Mouse (Mus musculus): ENCODE measurements around the gene Zfp449. TPM values are rescaled to one million over a fixed set of nuclear protein-coding genes. Genes with fewer than 3 reads are reported as not detected.

Zfp449 gene
- polyA plus RNA-seq (2014; fragmentation: Nextera tagmentation; extraction: Ambion mirVana) = 5.0 and 7.8 TPM in 2 replicates

GRCm38 (mm10) chrX:56346176-56346931, at the start of gene Zfp449:
Gene Zfp449, plus strand, starts transcription at chrX:56346400.
- Histone ChIP-seq H3K9me3 (ENCODE audit: control insufficient read depth, low read length) (no peaks in the 10 kb centered on the region), H3K27ac (no peak within 1 kb of the TSS), H3K4me3 (replicated peaks; ENCODE audit: low read length) (peak within 1 kb of the TSS; percentile 50), H3K9ac (peak within 1 kb of the TSS; percentile 75), H3K36me3 (replicated peaks; ENCODE audit: control insufficient read depth, insufficient read depth) (no peaks in the 10 kb centered on the region), H3K27me3 (ENCODE audit: control insufficient read depth, insufficient read depth, low read length) (no peaks in the 10 kb centered on the region), H3K4me1 (replicated peaks; ENCODE audit: control insufficient read depth, insufficient read depth, low read length) (peaks cover 4% of the 10 kb centered on the region; the same call in 1 of the 2 replicates), H3K4me2 (replicated peaks) (peak within 1 kb of the TSS; percentile 53)
- peak; percentile 80 for DNase-seq (ENCODE audit: low spot score)
- 15% methylated on average over 38 of the region's 39 CpGs for WGBS
- peak; percentile 97 for ATAC-seq (ENCODE audit: low FRiP score)

GRCm38 (mm10) chrX:56307597-56307996, 38.6 kb upstream of the Zfp449 start:
- Histone ChIP-seq H3K4me3 (replicated peaks; ENCODE audit: low read length) (no peak overlapping the region), H3K9ac (no peak overlapping the region), H3K9me3 (ENCODE audit: control insufficient read depth, low read length) (no peaks in the 10 kb centered on the region), H3K36me3 (replicated peaks; ENCODE audit: control insufficient read depth, insufficient read depth) (no peaks in the 10 kb centered on the region), H3K4me2 (replicated peaks) (no peak overlapping the region), H3K4me1 (replicated peaks; ENCODE audit: control insufficient read depth, insufficient read depth, low read length) (no peaks in the 10 kb centered on the region), H3K27me3 (ENCODE audit: control insufficient read depth, insufficient read depth, low read length) (no peaks in the 10 kb centered on the region), H3K27ac (no peak overlapping the region)
- no peak for DNase-seq (ENCODE audit: low spot score)
- no peak for ATAC-seq (ENCODE audit: low FRiP score)
- 81% methylated on average over 5 of the region's 5 CpGs for WGBS

GRCm38 (mm10) chrX:56312813-56313212, 33.4 kb upstream of the Zfp449 start:
- WGBS = 64% methylated on average over 1 of the region's 1 CpGs
- H3K27me3 ChIP-seq (ENCODE audit: control insufficient read depth, insufficient read depth, low read length) = no peaks in the 10 kb centered on the region
- H3K9ac ChIP-seq = no peak overlapping the region
- no peaks in the 10 kb centered on the region for H3K9me3 ChIP-seq (ENCODE audit: control insufficient read depth, low read length)
- no peak overlapping the region for H3K4me2 ChIP-seq (replicated peaks)
- DNase-seq (ENCODE audit: low spot score) = no peak
- ATAC-seq (ENCODE audit: low FRiP score) = no peak
- H3K27ac ChIP-seq = no peak overlapping the region
- H3K4me1 ChIP-seq (replicated peaks; ENCODE audit: control insufficient read depth, insufficient read depth, low read length) = no peaks in the 10 kb centered on the region
- no peaks in the 10 kb centered on the region for H3K36me3 ChIP-seq (replicated peaks; ENCODE audit: control insufficient read depth, insufficient read depth)
- H3K4me3 ChIP-seq (replicated peaks; ENCODE audit: low read length) = no peak overlapping the region

- H3K9ac ChIP-seq = no peak overlapping the region
- no peak overlapping the region for H3K4me3 ChIP-seq (replicated peaks; ENCODE audit: low read length)
- H3K4me1 ChIP-seq (replicated peaks; ENCODE audit: control insufficient read depth, insufficient read depth, low read length) = no peaks in the 10 kb centered on the region
- H3K27ac ChIP-seq = no peak overlapping the region
- H3K36me3 ChIP-seq (replicated peaks; ENCODE audit: control insufficient read depth, insufficient read depth) = no peaks in the 10 kb centered on the region
- ATAC-seq (ENCODE audit: low FRiP score) (no peak), DNase-seq (ENCODE audit: low spot score) (no peak)
- H3K4me2 ChIP-seq (replicated peaks) = no peak overlapping the region
- H3K27me3 ChIP-seq (ENCODE audit: control insufficient read depth, insufficient read depth, low read length) = no peaks in the 10 kb centered on the region
- WGBS = 83% methylated on average over 5 of the region's 5 CpGs
- no peaks in the 10 kb centered on the region for H3K9me3 ChIP-seq (ENCODE audit: control insufficient read depth, low read length)
Measured at GRCm38 (mm10) chrX:56322096-56322495, 24.1 kb upstream of the Zfp449 start.

- ATAC-seq (ENCODE audit: low FRiP score) = no peak
Measured at GRCm38 (mm10) chrX:56322731-56323130, 23.5 kb upstream of the Zfp449 start.

GRCm38 (mm10) chrX:56332046-56332445, 14.2 kb upstream of the Zfp449 start:
- 69% methylated on average over 3 of the region's 3 CpGs for WGBS
- H3K9me3 ChIP-seq (ENCODE audit: control insufficient read depth, low read length) = no peaks in the 10 kb centered on the region
- H3K9ac ChIP-seq = no peak overlapping the region
- no peak overlapping the region for H3K27ac ChIP-seq
- no peak overlapping the region for H3K4me2 ChIP-seq (replicated peaks)
- H3K4me3 ChIP-seq (replicated peaks; ENCODE audit: low read length) = no peak overlapping the region
- H3K36me3 ChIP-seq (replicated peaks; ENCODE audit: control insufficient read depth, insufficient read depth) = no peaks in the 10 kb centered on the region
- ATAC-seq (ENCODE audit: low FRiP score) = no peak
- H3K4me1 ChIP-seq (replicated peaks; ENCODE audit: control insufficient read depth, insufficient read depth, low read length) = no peaks in the 10 kb centered on the region
- H3K27me3 ChIP-seq (ENCODE audit: control insufficient read depth, insufficient read depth, low read length) = no peaks in the 10 kb centered on the region
- DNase-seq (ENCODE audit: low spot score) = no peak

More at GRCm38 (mm10) chrX:56322731-56323130, 23.5 kb upstream of the Zfp449 start:
- H3K9ac ChIP-seq = no peak overlapping the region
- no peaks in the 10 kb centered on the region for H3K36me3 ChIP-seq (replicated peaks; ENCODE audit: control insufficient read depth, insufficient read depth)
- H3K27me3 ChIP-seq (ENCODE audit: control insufficient read depth, insufficient read depth, low read length) = no peaks in the 10 kb centered on the region
- no peak overlapping the region for H3K27ac ChIP-seq
- no peaks in the 10 kb centered on the region for H3K4me1 ChIP-seq (replicated peaks; ENCODE audit: control insufficient read depth, insufficient read depth, low read length)
- WGBS = 85% methylated on average over 2 of the region's 2 CpGs
- DNase-seq (ENCODE audit: low spot score) = no peak
- no peaks in the 10 kb centered on the region for H3K9me3 ChIP-seq (ENCODE audit: control insufficient read depth, low read length)
- H3K4me3 ChIP-seq (replicated peaks; ENCODE audit: low read length) = no peak overlapping the region
- no peak overlapping the region for H3K4me2 ChIP-seq (replicated peaks)

GRCm38 (mm10) chrX:56340305-56340704, 5.9 kb upstream of the Zfp449 start:
- Histone ChIP-seq H3K36me3 (replicated peaks; ENCODE audit: control insufficient read depth, insufficient read depth) (no peaks in the 10 kb centered on the region), H3K27me3 (ENCODE audit: control insufficient read depth, insufficient read depth, low read length) (no peaks in the 10 kb centered on the region), H3K9ac (no peak overlapping the region), H3K4me2 (replicated peaks) (no peak overlapping the region), H3K27ac (no peak overlapping the region), H3K4me1 (replicated peaks; ENCODE audit: control insufficient read depth, insufficient read depth, low read length) (no peaks in the 10 kb centered on the region), H3K9me3 (ENCODE audit: control insufficient read depth, low read length) (no peaks in the 10 kb centered on the region), H3K4me3 (replicated peaks; ENCODE audit: low read length) (no peak overlapping the region)
- DNase-seq (ENCODE audit: low spot score) (peak; percentile 48), ATAC-seq (ENCODE audit: low FRiP score) (no peak)

GRCm38 (mm10) chrX:56342921-56343320, 3.3 kb upstream of the Zfp449 start:
- ATAC-seq (ENCODE audit: low FRiP score) (no peak), DNase-seq (ENCODE audit: low spot score) (no peak)
- Histone ChIP-seq H3K27ac (no peak overlapping the region), H3K9me3 (ENCODE audit: control insufficient read depth, low read length) (no peaks in the 10 kb centered on the region), H3K36me3 (replicated peaks; ENCODE audit: control insufficient read depth, insufficient read depth) (no peaks in the 10 kb centered on the region), H3K4me1 (replicated peaks; ENCODE audit: control insufficient read depth, insufficient read depth, low read length) (peaks cover 4% of the 10 kb centered on the region; the same call in 1 of the 2 replicates), H3K4me3 (replicated peaks; ENCODE audit: low read length) (no peak overlapping the region), H3K27me3 (ENCODE audit: control insufficient read depth, insufficient read depth, low read length) (no peaks in the 10 kb centered on the region), H3K4me2 (replicated peaks) (no peak overlapping the region), H3K9ac (no peak overlapping the region)
- 77% methylated on average over 3 of the region's 3 CpGs for WGBS

- ATAC-seq (ENCODE audit: low FRiP score) (peak; percentile 7; the same call in 1 of the 2 replicates), DNase-seq (ENCODE audit: low spot score) (peak; percentile 44)
- Histone ChIP-seq H3K4me1 (replicated peaks; ENCODE audit: control insufficient read depth, insufficient read depth, low read length) (peaks cover 4% of the 10 kb centered on the region; the same call in 1 of the 2 replicates), H3K9ac (peak overlapping the region; percentile 75), H3K36me3 (replicated peaks; ENCODE audit: control insufficient read depth, insufficient read depth) (no peaks in the 10 kb centered on the region), H3K9me3 (ENCODE audit: control insufficient read depth, low read length) (no peaks in the 10 kb centered on the region), H3K4me2 (replicated peaks) (peak overlapping the region; percentile 53), H3K4me3 (replicated peaks; ENCODE audit: low read length) (peak overlapping the region; percentile 50), H3K27ac (no peak overlapping the region), H3K27me3 (ENCODE audit: control insufficient read depth, insufficient read depth, low read length) (no peaks in the 10 kb centered on the region)
- 51% methylated on average over 8 of the region's 8 CpGs for WGBS
Measured at GRCm38 (mm10) chrX:56346932-56347253, 693 bp downstream of the Zfp449 start.

All from hindbrain, embryonic 14.5 days (tissue).